Comparison of ENCODE assay signal across 7 mouse cellular contexts in genomic region chr13:38766133-38766532, GRCm38 (mm10).
DNase-seq lines count a peak whose midpoint lies in the region; ATAC-seq and TF ChIP-seq lines count a peak whose summit lies in the region.

No protein-coding gene starts in this region.

- H3K27me3 ChIP-seq in hindbrain, postnatal 0 days (ENCODE audit: insufficient read depth, low read length), result no peaks in the 10 kb centered on the region
- no peaks in the 10 kb centered on the region for H3K27me3 ChIP-seq in hindbrain, embryonic 14.5 days (ENCODE audit: control insufficient read depth, insufficient read depth, low read length)

- no peak overlapping the region for H3K27ac ChIP-seq in hindbrain, postnatal 0 days
- no peak overlapping the region for H3K27ac ChIP-seq in hindbrain, embryonic 14.5 days

- no peaks in the 10 kb centered on the region for H3K36me3 ChIP-seq in hindbrain, postnatal 0 days (ENCODE audit: insufficient read depth, low read length)
- no peaks in the 10 kb centered on the region for H3K36me3 ChIP-seq in hindbrain, embryonic 14.5 days (replicated peaks; ENCODE audit: control insufficient read depth, insufficient read depth)

- no peak overlapping the region for H3K4me2 ChIP-seq in hindbrain, postnatal 0 days (ENCODE audit: low read depth, low read length)
- H3K4me2 ChIP-seq in hindbrain, embryonic 14.5 days (replicated peaks), result no peak overlapping the region

- no peak overlapping the region for H3K4me3 ChIP-seq in hindbrain, postnatal 0 days (ENCODE audit: low read length)
- no peak overlapping the region for H3K4me3 ChIP-seq in hindbrain, embryonic 14.5 days (replicated peaks; ENCODE audit: low read length)

- no peak overlapping the region for H3K9ac ChIP-seq in hindbrain, postnatal 0 days (replicated peaks; ENCODE audit: low read length)
- H3K9ac ChIP-seq in hindbrain, embryonic 14.5 days, result no peak overlapping the region

- H3K4me1 ChIP-seq in hindbrain, postnatal 0 days (ENCODE audit: insufficient read depth, low read length), result no peaks in the 10 kb centered on the region
- no peaks in the 10 kb centered on the region for H3K4me1 ChIP-seq in hindbrain, embryonic 14.5 days (replicated peaks; ENCODE audit: control insufficient read depth, insufficient read depth, low read length)

- ATAC-seq in hindbrain, postnatal 0 days, result no peak
- no peak for ATAC-seq in hindbrain, embryonic 14.5 days (ENCODE audit: low FRiP score)
- ATAC-seq in inflammation-experienced regulatory T-cells, adult 6 months, result no peak

- DNase-seq in hindbrain, postnatal 0 days (ENCODE audit: low spot score), result peak; percentile 56
- DNase-seq in hindbrain, embryonic 14.5 days (ENCODE audit: low spot score), result no peak
- peak; percentile 4 for DNase-seq in thymus, postnatal 14 days
- no peak for DNase-seq in thymus, postnatal 10 days (ENCODE audit: low spot score in 2 of 2)
- peak; percentile 0 for DNase-seq in c-Kit-positive CD71-positive TER-119-positive erythroid progenitor cells, embryonic 14.5 days (ENCODE audit: low spot score)
- DNase-seq in T-cell, adult 2 months (ENCODE audit: low spot score), result no peak

- WGBS in hindbrain, postnatal 0 days, result 44% methylated on average over 4 of the region's 4 CpGs
- 42% methylated on average over 4 of the region's 4 CpGs for WGBS in hindbrain, embryonic 14.5 days

- H3K9me3 ChIP-seq in hindbrain, postnatal 0 days (ENCODE audit: low read length), result no peaks in the 10 kb centered on the region
- no peaks in the 10 kb centered on the region for H3K9me3 ChIP-seq in hindbrain, embryonic 14.5 days (ENCODE audit: control insufficient read depth, low read length)

- TF ChIP-seq CTCF in hindbrain, postnatal 0 days (IDR thresholded peaks at IDR 0.05; ENCODE audit: low read depth), result peak; percentile 59

Comparison
In these comparisons a context has a peak if more than half of its experiments do, and no peak if none do; other contexts are left out.
1. DNase-seq: peak in hindbrain, postnatal 0 days (single experiment), thymus, postnatal 14 days (single experiment) and c-Kit-positive CD71-positive TER-119-positive erythroid progenitor cells, embryonic 14.5 days (single experiment); none in hindbrain, embryonic 14.5 days (single experiment), thymus, postnatal 10 days (0 of 2) and T-cell, adult 2 months (single experiment).